Mouse (Mus musculus) MEL (cell line): ENCODE measurements around the gene Fbxl2. TPM values are rescaled to one million over a fixed set of nuclear protein-coding genes. Genes with fewer than 3 reads are reported as not detected.

Source experiments
- DNase-seq: peaks from one replicate; pipeline ENCODE4 v3.0.0; 2011; ENCODE audit warnings: low read depth, low spot score
- H3K27ac ChIP-seq: 2 replicates; pipeline ENCODE4 v1.5.1; 2012; ENCODE audit warnings: low read depth, mild to moderate bottlenecking, control low read depth, low read length, moderate library complexity; ENCODE audit not compliant: control insufficient read depth
- H3K27me3 ChIP-seq, 2 experiments: fragments of 150-350 bp in 1 of 2; sonication (generic) in 1 of 2; 2 replicates each; pipeline ENCODE4 v1.6.1; 2012; ENCODE audit warnings: low read length in 2 of 2, mild to moderate bottlenecking in 2 of 2, improper control_type of control experiment in 1 of 2, moderate library complexity in 1 of 2; ENCODE audit not compliant: insufficient read depth in 2 of 2, control insufficient read depth in 1 of 2
- H3K36me3 ChIP-seq, 2 experiments: 2 replicates each; pipeline ENCODE4 v1.6.1; 2012 to 2014; ENCODE audit warnings: low read length in 2 of 2, improper control_type of control experiment in 1 of 2, inconsistent platforms in 1 of 2, mild to moderate bottlenecking in 1 of 2; ENCODE audit not compliant: insufficient read depth in 2 of 2, control insufficient read depth in 1 of 2
- H3K4me1 ChIP-seq, 2 experiments: fragments of 150-350 bp in 1 of 2; sonication (generic) in 1 of 2; 2 replicates each; pipeline ENCODE4 v1.6.1; 2012; ENCODE audit warnings: low read length in 2 of 2, improper control_type of control experiment in 1 of 2, mild to moderate bottlenecking in 1 of 2; ENCODE audit not compliant: insufficient read depth in 2 of 2, control insufficient read depth in 1 of 2
- H3K4me3 ChIP-seq, 2 experiments: fragments of 150-350 bp in 1 of 2; sonication (generic) in 1 of 2; 2 replicates each; pipeline ENCODE4 v1.5.1; 2012; ENCODE audit warnings: low read depth in 2 of 2, low read length in 2 of 2, mild to moderate bottlenecking in 2 of 2, moderate library complexity in 2 of 2, control low read depth in 1 of 2, improper control_type of control experiment in 1 of 2; ENCODE audit not compliant: control insufficient read depth in 1 of 2, insufficient read depth in 1 of 2
- H3K79me2 ChIP-seq: 2 replicates; pipeline ENCODE4 v1.6.1; 2012; ENCODE audit warnings: mild to moderate bottlenecking, low read length, moderate library complexity; ENCODE audit not compliant: control insufficient read depth, poor library complexity, insufficient read depth
- H3K9ac ChIP-seq: 2 replicates; pipeline ENCODE4 v1.6.1; 2012; ENCODE audit warnings: low read depth, mild to moderate bottlenecking, control low read depth, low read length, moderate library complexity; ENCODE audit not compliant: control insufficient read depth, poor library complexity, severe bottlenecking
- H3K9me3 ChIP-seq: fragments of 150-350 bp; sonication (generic); replicated peaks from 2 replicates; pipeline ENCODE4 v1.6.1; 2012; ENCODE audit warnings: mild to moderate bottlenecking, low read length, improper control_type of control experiment, moderate library complexity; ENCODE audit not compliant: insufficient read depth
- CHD2 ChIP-seq: IDR thresholded peaks from 2 replicates; pipeline ENCODE4 v1.6.1; 2011; ENCODE audit warnings: low read length, improper control_type of control experiment
- CTCF ChIP-seq, 3 experiments: IDR thresholded peaks in 2 of 3; conservative IDR thresholded peaks in 1 of 3; 2 replicates each; pipeline ENCODE4 v1.5.1; 2011 to 2012; ENCODE audit warnings: low read length in 3 of 3, low read depth in 2 of 3, mild to moderate bottlenecking in 2 of 3, improper control_type of control experiment in 1 of 3, inconsistent platforms in 1 of 3, mixed read lengths in 1 of 3, moderate library complexity in 1 of 3; ENCODE audit not compliant: control insufficient read depth in 1 of 3, insufficient read depth in 1 of 3, poor library complexity in 1 of 3, severe bottlenecking in 1 of 3
- ELF1 ChIP-seq: IDR thresholded peaks from 2 replicates; pipeline ENCODE4 v1.6.1; 2014; ENCODE audit warnings: low read depth, mild to moderate bottlenecking, inconsistent platforms, low read length, improper control_type of control experiment, moderate library complexity
- GATA1 ChIP-seq: IDR thresholded peaks from 2 replicates; pipeline ENCODE4 v1.6.1; 2011; ENCODE audit warnings: low read depth, low read length, improper control_type of control experiment
- HCFC1 ChIP-seq: IDR thresholded peaks from 2 replicates; pipeline ENCODE4 v1.6.1; 2012; ENCODE audit warnings: low read depth, mild to moderate bottlenecking, inconsistent platforms, low read length, improper control_type of control experiment, moderate library complexity
- MAFK ChIP-seq: IDR thresholded peaks from 2 replicates; pipeline ENCODE4 v1.6.1; 2011; ENCODE audit warnings: low read depth, mild to moderate bottlenecking, low read length, improper control_type of control experiment, borderline replicate concordance
- MEF2A ChIP-seq: IDR thresholded peaks from 2 replicates; pipeline ENCODE4 v1.6.1; 2014; ENCODE audit warnings: low read depth, mild to moderate bottlenecking, inconsistent platforms, low read length, improper control_type of control experiment; ENCODE audit not compliant: poor library complexity, insufficient replicate concordance, severe bottlenecking; ENCODE audit errors: extremely low read depth
- POLR2A ChIP-seq, 2 experiments: IDR thresholded peaks; 2 replicates each; pipeline ENCODE4 v1.6.1; 2011 to 2012; ENCODE audit warnings: low read length in 2 of 2, mild to moderate bottlenecking in 2 of 2, control low read depth in 1 of 2, improper control_type of control experiment in 1 of 2, low read depth in 1 of 2, moderate library complexity in 1 of 2; ENCODE audit not compliant: control insufficient read depth in 1 of 2, insufficient read depth in 1 of 2, poor library complexity in 1 of 2
- POLR2AphosphoS5 ChIP-seq: IDR thresholded peaks from 2 replicates; pipeline ENCODE4 v1.6.1; 2012; ENCODE audit warnings: low read depth, borderline replicate concordance, mild to moderate bottlenecking, inconsistent platforms, low read length, moderate library complexity, mixed read lengths
- RAD21 ChIP-seq: IDR thresholded peaks from 2 replicates; pipeline ENCODE4 v1.6.1; 2011; ENCODE audit warnings: mild to moderate bottlenecking, low read depth, low read length, improper control_type of control experiment
- RCOR1 ChIP-seq: IDR thresholded peaks from 2 replicates; pipeline ENCODE4 v1.6.1; 2012; ENCODE audit warnings: low read depth, mild to moderate bottlenecking, inconsistent platforms, low read length, improper control_type of control experiment
- SIN3A ChIP-seq: IDR thresholded peaks from 2 replicates; pipeline ENCODE4 v1.6.1; 2012; ENCODE audit warnings: low read length, improper control_type of control experiment, inconsistent platforms
- SMC3 ChIP-seq: IDR thresholded peaks from 2 replicates; pipeline ENCODE4 v1.6.1; 2011; ENCODE audit warnings: low read depth, low read length, improper control_type of control experiment
- TAL1 ChIP-seq: IDR thresholded peaks from 2 replicates; pipeline ENCODE4 v1.6.1; 2012; ENCODE audit warnings: mild to moderate bottlenecking, inconsistent platforms, low read length, moderate library complexity, mixed read lengths
- TCF12 ChIP-seq: IDR thresholded peaks from 2 replicates; pipeline ENCODE4 v1.6.1; 2014; ENCODE audit warnings: low read depth, mild to moderate bottlenecking, inconsistent platforms, low read length, improper control_type of control experiment, moderate library complexity
- UBTF ChIP-seq: IDR thresholded peaks from 2 replicates; pipeline ENCODE4 v1.6.1; 2012; ENCODE audit warnings: low read depth, mild to moderate bottlenecking, inconsistent platforms, low read length, improper control_type of control experiment, moderate library complexity, borderline replicate concordance; ENCODE audit not compliant: insufficient read depth
- ZKSCAN1 ChIP-seq: IDR thresholded peaks from 2 replicates; pipeline ENCODE4 v1.6.1; 2012; ENCODE audit warnings: low read depth, mild to moderate bottlenecking, inconsistent platforms, low read length, improper control_type of control experiment, moderate library complexity
- ZMIZ1 ChIP-seq: IDR thresholded peaks from 2 replicates; pipeline ENCODE4 v1.6.1; 2012; ENCODE audit warnings: low read depth, mild to moderate bottlenecking, inconsistent platforms, low read length, improper control_type of control experiment, moderate library complexity
- ZNF384 ChIP-seq: IDR thresholded peaks from 2 replicates; pipeline ENCODE4 v1.6.1; 2012; ENCODE audit warnings: low read depth, mild to moderate bottlenecking, inconsistent platforms, low read length, improper control_type of control experiment
- polyA plus RNA-seq, 2 experiments: library from polyadenylated mRNA; stranded (reverse) in 1 of 2; unstranded in 1 of 2; fragments of >175 nt in 1 of 2; fragments of >200 nt in 1 of 2; gene quantifications; 2 replicates each; pipeline versions ENCODE4 v1.2.1 to v1.2.4; 2012; ENCODE audit warnings: low replicate concordance in 2 of 2, low read depth in 1 of 2; ENCODE audit not compliant: insufficient read length in 2 of 2, insufficient read depth in 1 of 2, missing spikeins in 1 of 2
- total RNA-seq: library from RNA; depleted of rRNA; stranded (reverse); fragments of 300-350 nt; gene quantifications from 2 replicates; pipeline ENCODE4 v1.2.3, GENCODE M21; 2012

Fbxl2 gene
- total and polyA plus RNA-seq, 3 experiments = 1.8 to 3.0 TPM; not detected in 1

GRCm38 (mm10) chr9:114026261-114026934, 19.6 kb downstream of the Fbxl2 start (continued):
- TF ChIP-seq HCFC1 = peak; percentile 55; the same call in 1 of the 2 replicates
- TF ChIP-seq CTCF (IDR thresholded peaks at IDR 0.05 in 2 of 3, conservative IDR thresholded peaks at IDR 0.05 in 1 of 3; ENCODE audit: control insufficient read depth in 1 of 3, insufficient read depth in 1 of 3, low read depth in 2 of 3, low read length in 3 of 3, poor library complexity in 1 of 3, severe bottlenecking in 1 of 3) = no peak
- no peak for TF ChIP-seq MAFK

GRCm38 (mm10) chr9:114025846-114026245, 20.1 kb downstream of the Fbxl2 start:
- peak overlapping the region; percentile 71 to 83 for H3K4me3 ChIP-seq
- H3K27ac ChIP-seq = no peak overlapping the region
- peaks cover 0 to 8% of the 10 kb centered on the region in 2 experiments; a peak in 1 of 4 replicates for H3K4me1 ChIP-seq
- no peaks in the 10 kb centered on the region for H3K9me3 ChIP-seq
- H3K9ac ChIP-seq = peak overlapping the region; percentile 63
- peak; percentile 20 for DNase-seq
- no peaks in the 10 kb centered on the region; a peak in 1 of 4 replicates for H3K36me3 ChIP-seq
- no peaks in the 10 kb centered on the region for H3K27me3 ChIP-seq
- H3K79me2 ChIP-seq = no peaks in the 10 kb centered on the region
- TF ChIP-seq ZKSCAN1 = no peak
- TF ChIP-seq UBTF = no peak
- TF ChIP-seq GATA1 = no peak
- TF ChIP-seq POLR2AphosphoS5 = no peak
- 0 out of 2 replicates have a peak, but pooled peaks have one; percentile 20 for TF ChIP-seq ZNF384

GRCm38 (mm10) chr9:114025182-114025581, 20.8 kb downstream of the Fbxl2 start:
- H3K9ac ChIP-seq = no peak overlapping the region
- H3K79me2 ChIP-seq = no peaks in the 10 kb centered on the region
- H3K27me3 ChIP-seq = no peaks in the 10 kb centered on the region
- DNase-seq = no peak
- no peaks in the 10 kb centered on the region; a peak in 1 of 4 replicates for H3K36me3 ChIP-seq
- no peak for TF ChIP-seq RCOR1
- TF ChIP-seq ZNF384 = no peak
- no peak for TF ChIP-seq ELF1
- no peak for TF ChIP-seq ZMIZ1
- no peak for TF ChIP-seq TAL1
- TF ChIP-seq RAD21 = no peak
- TF ChIP-seq SMC3 = no peak
- no peak for TF ChIP-seq SIN3A
- no peak for TF ChIP-seq CHD2
- no peak for TF ChIP-seq MEF2A
- TF ChIP-seq POLR2A (IDR thresholded peaks at IDR 0.05; ENCODE audit: control insufficient read depth in 1 of 2, insufficient read depth in 1 of 2, low read depth in 1 of 2, low read length in 2 of 2, poor library complexity in 1 of 2) = no peak
- TF ChIP-seq TCF12 = no peak
- no peak for TF ChIP-seq POLR2AphosphoS5
- no peak for TF ChIP-seq ZKSCAN1
- TF ChIP-seq, all 39 proteins: peak for 0
- peaks cover 0 to 8% of the 10 kb centered on the region in 2 experiments; a peak in 1 of 4 replicates for H3K4me1 ChIP-seq
- H3K9me3 ChIP-seq = no peaks in the 10 kb centered on the region
- no peak overlapping the region for H3K4me3 ChIP-seq
- H3K27ac ChIP-seq = no peak overlapping the region
